Mouse (Mus musculus) hindbrain, embryonic 10.5 days (tissue): ENCODE measurements at regions not wholly inside any gene's neighbourhood (a gene's known extent, or its start where the extent isn't known, plus 50 kb on each side); places are given as distances from the start of the nearest gene placed in this dataset.

Experiments
- DNase-seq: peaks from one replicate; pipeline ENCODE4 v3.0.0-alpha.2; 2017; ENCODE audit warnings: low spot score
- H3K27ac ChIP-seq: fragments of 300-500 bp; sonication (generic); 2 replicates; pipeline ENCODE4 v1.5.1; 2016; ENCODE audit warnings: mild to moderate bottlenecking, moderate library complexity
- H3K27me3 ChIP-seq: fragments of 300-500 bp; sonication (generic); 2 replicates; pipeline ENCODE4 v1.6.1; 2016; ENCODE audit warnings: mild to moderate bottlenecking; ENCODE audit not compliant: poor library complexity, insufficient read depth, severe bottlenecking
- H3K36me3 ChIP-seq: fragments of 300-500 bp; sonication (generic); 2 replicates; pipeline ENCODE4 v1.6.1; 2016; ENCODE audit warnings: mild to moderate bottlenecking, moderate library complexity
- H3K4me1 ChIP-seq: fragments of 300-500 bp; sonication (generic); replicated peaks from 2 replicates; pipeline ENCODE4 v1.6.1; 2016; ENCODE audit warnings: mild to moderate bottlenecking
- H3K4me3 ChIP-seq: fragments of 300-500 bp; sonication (generic); 2 replicates; pipeline ENCODE4 v1.5.1; 2016; ENCODE audit warnings: mild to moderate bottlenecking, moderate library complexity
- H3K9me3 ChIP-seq: fragments of 300-500 bp; sonication (generic); 2 replicates; pipeline ENCODE4 v1.6.1; 2016; ENCODE audit warnings: mild to moderate bottlenecking, moderate library complexity
- WGBS: fragments of 180-500 bp; shearing (Covaris S2); methylation state at CpG from one replicate; pipeline ENCODE4 v1.1.7; 2016; 5-methylcytosine and 5-hydroxymethylcytosine counted together

DNA sequence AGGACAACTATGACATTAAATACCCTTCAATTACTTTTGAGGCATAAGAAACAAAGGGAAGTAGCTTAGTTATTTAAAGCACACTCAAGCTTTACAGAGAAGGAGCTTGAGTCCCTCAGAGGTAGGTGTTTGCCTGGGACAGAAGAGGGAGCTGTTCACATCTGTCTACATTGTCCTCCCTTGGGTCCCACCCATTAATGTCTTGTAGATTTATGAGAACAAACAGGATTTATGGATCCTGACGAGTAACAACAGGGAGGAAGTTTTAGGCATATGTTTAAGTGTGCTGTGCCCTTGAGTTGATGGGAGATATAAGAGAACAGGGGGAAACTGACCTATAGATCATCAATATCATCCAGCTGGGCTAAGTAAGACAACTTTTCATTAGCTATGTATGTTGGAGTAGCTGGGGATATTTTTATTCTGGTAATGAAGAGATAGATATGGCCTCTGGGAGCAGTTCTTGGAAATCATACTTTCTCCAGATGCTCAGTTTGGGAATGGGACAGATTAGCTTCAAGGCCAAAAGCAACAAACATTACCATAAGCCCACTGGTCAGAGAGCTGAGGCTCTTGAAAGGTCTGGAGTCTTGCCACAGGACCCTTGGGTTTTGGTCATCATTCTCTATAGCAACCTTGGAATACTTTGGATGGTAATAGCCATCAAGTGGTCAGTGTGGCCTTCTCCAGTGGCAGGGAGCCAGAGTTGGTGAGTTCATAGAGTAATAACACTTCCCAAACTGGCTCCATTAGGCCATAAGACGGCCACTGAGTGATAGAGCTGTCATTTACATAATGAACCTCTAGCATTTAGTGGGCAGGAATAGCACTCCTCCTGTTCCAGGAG is 487.3 kb downstream of the Meis1 start:
- no peak for DNase-seq
- no peak overlapping the region for H3K27ac ChIP-seq
- H3K4me3 ChIP-seq: no peak overlapping the region
- 70% methylated on average over 2 of the region's 2 CpGs for WGBS
- H3K4me1 ChIP-seq: no peaks in the 10 kb centered on the region
- no peaks in the 10 kb centered on the region for H3K36me3 ChIP-seq
- no peaks in the 10 kb centered on the region for H3K9me3 ChIP-seq
- no peaks in the 10 kb centered on the region for H3K27me3 ChIP-seq

DNA sequence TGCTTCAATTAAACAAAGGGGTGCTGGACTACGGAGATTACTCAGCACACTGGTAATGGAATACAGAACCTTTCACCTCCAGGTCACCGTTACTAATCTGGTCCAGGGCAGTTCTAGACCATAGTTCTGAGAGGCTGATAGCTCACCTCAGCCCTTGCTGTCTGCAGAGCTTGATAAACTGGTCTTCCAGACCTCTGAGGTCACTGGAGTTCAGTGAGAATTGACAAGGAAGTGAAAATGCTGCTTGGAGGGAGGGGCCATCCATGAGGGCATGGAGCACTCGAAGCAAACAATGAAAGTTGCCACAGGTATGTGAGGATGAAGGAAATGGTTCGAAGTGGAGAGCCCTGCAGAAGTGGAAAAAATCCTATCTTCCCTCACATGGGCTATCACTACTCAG is 490.2 kb downstream of the Meis1 start:
- Histone ChIP-seq H3K27me3 (no peaks in the 10 kb centered on the region), H3K4me1 (no peaks in the 10 kb centered on the region), H3K36me3 (no peaks in the 10 kb centered on the region), H3K27ac (no peak overlapping the region), H3K4me3 (no peak overlapping the region), H3K9me3 (no peaks in the 10 kb centered on the region)
- no peak for DNase-seq
- WGBS: 76% methylated on average over 4 of the region's 4 CpGs

DNA sequence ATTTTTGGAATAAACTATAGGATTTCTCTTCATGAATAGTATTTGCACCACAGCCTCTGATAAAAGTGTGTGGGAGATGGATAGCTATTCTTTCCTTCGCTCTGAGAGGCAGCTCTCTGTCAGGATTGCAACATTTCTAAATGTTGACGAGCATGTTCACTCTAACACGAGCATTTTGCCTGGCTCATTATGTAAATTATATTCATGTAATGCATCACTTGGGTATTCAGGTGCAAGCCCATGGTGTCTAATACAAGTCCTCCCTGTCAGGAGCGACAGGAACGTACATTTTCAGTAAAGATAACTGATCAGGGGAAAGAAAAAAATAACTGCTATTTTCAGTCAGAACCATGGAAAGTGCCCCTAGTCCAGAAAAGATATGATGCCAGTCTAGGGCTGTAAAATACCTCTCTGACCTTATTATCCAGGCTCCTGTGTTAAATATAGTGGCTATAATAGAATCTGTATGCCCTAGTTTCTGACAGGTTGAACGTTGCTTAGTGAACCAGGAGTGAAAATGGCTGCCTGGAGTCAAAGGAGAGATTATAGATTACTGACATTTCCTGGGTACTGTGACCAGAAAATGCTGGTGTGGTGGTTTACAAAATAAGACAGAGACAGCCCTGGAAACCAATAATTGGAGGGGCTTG is 523.6 kb downstream of the Meis1 start:
- no peaks in the 10 kb centered on the region for H3K36me3 ChIP-seq
- H3K9me3 ChIP-seq: no peaks in the 10 kb centered on the region
- H3K27me3 ChIP-seq: no peaks in the 10 kb centered on the region
- 77% methylated on average over 6 of the region's 6 CpGs for WGBS
- no peak overlapping the region for H3K4me3 ChIP-seq
- DNase-seq: no peak
- no peaks in the 10 kb centered on the region for H3K4me1 ChIP-seq
- no peak overlapping the region for H3K27ac ChIP-seq

DNA sequence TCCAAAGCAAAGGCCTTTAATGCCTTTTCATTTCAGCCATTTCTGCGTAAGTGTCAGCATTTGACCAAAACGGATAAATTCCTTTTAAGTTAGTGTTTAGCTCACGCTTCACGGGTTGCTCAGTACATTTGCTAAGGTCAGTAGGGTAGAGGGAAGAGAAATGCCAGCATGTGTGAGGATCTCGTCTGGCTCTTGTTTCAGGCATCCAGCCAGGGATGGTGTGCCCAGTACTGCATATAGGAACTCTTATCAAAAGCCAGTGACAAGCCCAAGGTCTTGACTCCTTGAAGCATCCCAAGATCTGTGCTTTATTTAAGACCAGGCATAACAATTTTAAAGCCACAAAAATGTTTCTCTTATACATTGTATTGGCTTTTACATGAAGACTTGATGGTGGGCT is 524.8 kb downstream of the Meis1 start:
- Histone ChIP-seq H3K9me3 (no peaks in the 10 kb centered on the region), H3K4me3 (no peak overlapping the region), H3K27me3 (no peaks in the 10 kb centered on the region), H3K27ac (no peak overlapping the region), H3K4me1 (no peaks in the 10 kb centered on the region), H3K36me3 (no peaks in the 10 kb centered on the region)
- 60% methylated on average over 5 of the region's 5 CpGs for WGBS
- no peak for DNase-seq

DNA sequence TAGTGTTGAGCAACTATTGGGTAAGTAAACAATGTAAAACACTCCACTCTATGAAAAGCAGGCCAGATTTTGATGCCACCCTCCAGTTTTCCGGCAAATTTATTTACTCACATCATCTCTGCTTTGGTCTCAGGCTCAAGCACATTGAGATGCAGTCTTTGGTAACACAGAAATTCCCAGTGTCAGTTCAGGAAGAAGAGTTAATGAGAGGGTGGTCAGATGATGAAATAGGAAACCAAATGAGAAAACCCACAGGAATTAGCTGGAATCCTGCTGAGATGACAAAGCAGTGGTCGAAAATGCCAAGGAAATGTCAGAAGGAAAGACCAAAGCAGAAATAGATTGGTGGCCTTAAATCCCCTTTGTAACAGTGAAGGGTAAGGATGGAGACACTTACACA is 525.7 kb downstream of the Meis1 start:
- H3K27me3 ChIP-seq: no peaks in the 10 kb centered on the region
- WGBS: 35% methylated on average over 2 of the region's 2 CpGs
- H3K4me3 ChIP-seq: no peak overlapping the region
- no peak for DNase-seq
- H3K36me3 ChIP-seq: no peaks in the 10 kb centered on the region
- no peaks in the 10 kb centered on the region for H3K4me1 ChIP-seq
- no peak overlapping the region for H3K27ac ChIP-seq
- no peaks in the 10 kb centered on the region for H3K9me3 ChIP-seq

DNA sequence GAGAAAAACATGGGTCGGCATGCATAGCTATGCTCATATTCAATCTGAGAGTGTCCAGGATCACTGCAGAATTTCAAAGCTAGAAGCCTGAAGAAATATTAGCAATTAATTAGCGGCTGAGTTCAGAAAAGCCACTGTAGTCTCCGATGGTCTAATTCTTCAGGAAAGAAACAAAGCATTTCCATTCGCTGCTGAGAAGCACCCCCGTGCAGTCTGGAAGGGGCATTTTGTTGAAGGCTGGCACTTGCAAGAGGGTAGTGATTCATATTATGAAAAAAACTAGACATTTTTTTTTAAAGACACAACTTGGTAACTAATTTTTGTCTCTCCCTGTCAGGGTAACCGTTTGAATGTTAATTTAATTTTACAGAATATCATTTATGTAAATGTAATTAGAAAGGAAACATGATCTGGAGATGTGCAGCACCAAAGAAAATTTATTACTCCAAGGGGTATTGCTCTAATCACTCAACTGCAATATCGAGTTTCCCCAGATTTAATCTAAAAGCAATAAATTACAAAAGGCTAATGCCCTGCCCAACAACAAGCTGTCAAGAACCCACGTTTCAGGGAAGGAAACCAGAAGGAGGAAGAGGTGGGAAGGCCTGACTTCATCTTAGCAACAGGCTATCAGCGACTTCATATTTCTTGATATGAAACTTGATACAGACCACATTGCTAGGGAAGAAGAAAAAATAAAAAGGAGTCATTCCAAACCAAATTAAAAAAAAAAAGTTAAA is 529.1 kb downstream of the Meis1 start:
- Histone ChIP-seq H3K27me3 (no peaks in the 10 kb centered on the region), H3K36me3 (no peaks in the 10 kb centered on the region), H3K27ac (no peak overlapping the region), H3K9me3 (no peaks in the 10 kb centered on the region), H3K4me3 (no peak overlapping the region), H3K4me1 (no peaks in the 10 kb centered on the region)
- DNase-seq: no peak
- 81% methylated on average over 9 of the region's 9 CpGs for WGBS

DNA sequence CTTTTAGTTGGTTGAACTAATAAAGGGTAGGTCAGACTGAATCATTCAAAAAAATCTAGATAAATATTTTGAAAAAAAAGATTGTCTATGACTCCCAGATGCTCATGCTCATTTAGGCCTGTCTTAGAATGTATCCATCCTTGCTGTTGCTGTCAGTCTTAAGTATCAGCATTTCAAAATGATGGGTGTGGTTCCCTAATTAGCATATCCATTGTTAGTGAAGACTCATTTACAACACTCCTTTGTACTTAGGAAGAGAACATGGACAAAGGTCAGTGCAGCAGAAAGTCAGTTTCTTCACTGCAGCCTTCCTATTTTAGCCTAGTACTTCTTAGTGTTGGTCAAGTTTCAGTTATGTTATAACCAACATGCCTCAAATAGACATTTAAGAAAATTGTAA is 525.2 kb upstream of the Etaa1 start:
- Histone ChIP-seq H3K4me3 (no peak overlapping the region), H3K4me1 (0 out of 2 replicates have a peak, but pooled peaks cover 4% of the 10 kb centered on the region), H3K27ac (no peak overlapping the region), H3K27me3 (no peaks in the 10 kb centered on the region), H3K9me3 (no peaks in the 10 kb centered on the region), H3K36me3 (no peaks in the 10 kb centered on the region)
- no peak for DNase-seq

DNA sequence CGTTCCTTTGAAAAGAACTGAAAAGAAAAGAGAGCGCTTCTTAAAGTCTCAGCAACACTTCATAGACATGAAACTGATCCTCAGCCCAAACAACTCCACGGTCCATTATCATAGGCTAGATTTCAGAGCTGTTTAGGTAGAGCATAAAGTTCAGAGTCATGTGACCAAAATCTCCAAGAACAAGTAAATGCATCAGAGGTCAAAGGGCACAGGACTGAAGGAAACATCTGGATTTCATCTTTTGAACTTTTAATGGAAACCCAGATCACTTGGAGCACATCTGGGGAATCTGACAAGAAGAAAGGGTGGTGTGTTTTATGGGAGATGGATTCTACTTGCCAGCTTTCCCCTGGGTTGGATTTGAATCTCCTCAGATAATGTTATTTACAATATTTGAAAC is 497.6 kb upstream of the Etaa1 start:
- Histone ChIP-seq H3K4me3 (no peak overlapping the region), H3K4me1 (no peaks in the 10 kb centered on the region), H3K9me3 (no peaks in the 10 kb centered on the region), H3K27ac (no peak overlapping the region), H3K27me3 (no peaks in the 10 kb centered on the region), H3K36me3 (no peaks in the 10 kb centered on the region)
- no peak for DNase-seq
- WGBS: 78% methylated on average over 3 of the region's 3 CpGs

DNA sequence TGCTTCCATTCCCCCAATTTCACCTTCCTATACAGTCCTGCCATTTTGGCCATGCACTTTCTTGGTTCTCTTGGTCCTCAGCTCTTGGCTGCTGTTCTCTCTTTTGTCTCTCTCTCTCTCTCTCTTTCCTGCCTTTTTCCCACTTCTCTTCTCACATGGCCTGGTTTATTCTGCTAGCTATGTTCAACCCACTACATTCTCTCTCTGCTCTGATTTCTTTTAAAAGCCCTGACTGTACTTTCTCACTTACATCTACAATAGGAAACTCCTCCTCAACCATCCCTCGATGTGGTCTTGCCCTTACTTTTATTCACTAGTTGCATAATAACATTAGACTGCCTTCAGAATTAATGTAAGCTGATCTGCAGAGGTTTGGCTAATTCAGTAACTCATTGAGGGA is 495.2 kb upstream of the Etaa1 start:
- DNase-seq: no peak
- WGBS: 91% methylated on average over 1 of the region's 1 CpGs
- Histone ChIP-seq H3K36me3 (no peaks in the 10 kb centered on the region), H3K27me3 (no peaks in the 10 kb centered on the region), H3K4me1 (0 out of 2 replicates have a peak, but pooled peaks cover 4% of the 10 kb centered on the region), H3K27ac (no peak overlapping the region), H3K4me3 (no peak overlapping the region), H3K9me3 (no peaks in the 10 kb centered on the region)

DNA sequence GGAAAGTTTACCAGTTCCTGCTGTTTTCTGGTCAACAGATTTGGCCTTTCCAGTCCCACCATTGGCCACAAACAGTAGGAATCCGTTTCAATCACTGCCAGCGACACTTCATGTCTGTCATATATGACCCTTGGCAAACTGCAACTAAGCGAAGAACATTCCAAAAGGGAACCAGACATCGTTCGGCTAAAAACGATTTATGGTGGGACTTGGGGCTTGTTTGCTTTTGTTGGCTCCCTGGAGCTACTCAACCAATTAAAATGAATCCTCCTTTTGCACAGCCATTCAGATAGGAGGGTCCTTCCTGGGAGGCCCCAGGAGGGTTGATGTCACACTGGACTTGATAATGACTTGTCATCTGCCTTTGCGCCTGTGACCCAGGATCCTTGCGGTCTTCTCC is 490.9 kb upstream of the Etaa1 start:
- Histone ChIP-seq H3K4me3 (no peak overlapping the region), H3K27me3 (no peaks in the 10 kb centered on the region), H3K4me1 (0 out of 2 replicates have a peak, but pooled peaks cover 4% of the 10 kb centered on the region), H3K36me3 (no peaks in the 10 kb centered on the region), H3K27ac (no peak overlapping the region), H3K9me3 (no peaks in the 10 kb centered on the region)
- DNase-seq: no peak
- WGBS: 75% methylated on average over 8 of the region's 8 CpGs

DNA sequence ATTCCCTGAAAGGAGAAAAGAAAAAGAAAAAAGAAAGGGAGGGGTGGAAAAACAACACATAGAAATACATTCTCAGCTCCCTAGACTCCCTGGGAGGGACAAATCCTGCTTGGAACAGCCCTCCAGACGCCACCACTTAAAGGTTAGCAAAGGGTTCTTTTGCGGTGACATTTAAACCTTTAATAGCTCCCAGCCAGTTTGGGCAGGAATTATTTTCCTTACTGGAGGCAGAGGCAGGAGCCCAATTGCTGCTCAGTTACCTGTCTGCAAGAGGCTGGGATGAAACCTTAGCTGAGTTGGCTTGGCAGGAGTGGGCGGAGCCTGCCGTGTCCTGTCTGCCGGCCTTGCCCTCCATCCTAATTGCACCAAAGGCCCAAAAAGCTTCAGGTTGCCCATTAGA is 490.4 kb upstream of the Etaa1 start:
- Histone ChIP-seq H3K4me3 (no peak overlapping the region), H3K36me3 (no peaks in the 10 kb centered on the region), H3K4me1 (0 out of 2 replicates have a peak, but pooled peaks cover 4% of the 10 kb centered on the region), H3K27me3 (no peaks in the 10 kb centered on the region), H3K9me3 (no peaks in the 10 kb centered on the region), H3K27ac (no peak overlapping the region)
- no peak for DNase-seq
- 61% methylated on average over 5 of the region's 5 CpGs for WGBS

DNA sequence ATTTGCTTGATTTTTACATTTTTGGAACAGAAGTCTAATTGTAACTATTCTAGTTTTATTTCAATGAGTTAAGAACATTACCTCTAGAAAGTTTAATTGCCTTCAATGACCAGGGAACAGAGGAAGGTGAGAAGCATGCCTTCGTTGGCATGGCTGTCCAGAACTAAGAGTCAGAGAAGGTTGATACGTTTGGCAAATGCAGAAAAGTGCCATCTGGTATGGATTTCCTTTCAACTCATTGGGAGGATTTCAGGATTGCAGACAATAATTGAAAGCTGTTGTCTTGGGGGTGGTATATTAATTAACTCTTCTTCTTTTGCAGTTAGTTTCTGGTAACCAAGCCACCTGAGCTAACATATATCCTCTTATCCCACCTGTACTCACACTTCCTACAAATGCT is 489.5 kb upstream of the Etaa1 start:
- H3K9me3 ChIP-seq: no peaks in the 10 kb centered on the region
- H3K27ac ChIP-seq: no peak overlapping the region
- no peak overlapping the region for H3K4me3 ChIP-seq
- 0 out of 2 replicates have a peak, but pooled peaks cover 4% of the 10 kb centered on the region for H3K4me1 ChIP-seq
- no peaks in the 10 kb centered on the region for H3K27me3 ChIP-seq
- DNase-seq: no peak
- H3K36me3 ChIP-seq: no peaks in the 10 kb centered on the region
- 82% methylated on average over 2 of the region's 2 CpGs for WGBS
